Mouse (Mus musculus) ES-E14 (cell line): ENCODE results near the gene Slc19a3.

ENCODE experiments used
- CHD2 ChIP-seq: IDR thresholded peaks from 2 replicates; pipeline ENCODE4 v1.6.1; 2014; ENCODE audit warnings: mild to moderate bottlenecking, low read depth, low read length, inconsistent platforms
- MAFK ChIP-seq: IDR thresholded peaks from 2 replicates; pipeline ENCODE4 v1.6.1; 2014; ENCODE audit warnings: mild to moderate bottlenecking, low read depth, low read length, inconsistent platforms; ENCODE audit not compliant: insufficient read depth
- ZNF384 ChIP-seq: IDR thresholded peaks from 2 replicates; pipeline ENCODE4 v1.6.1; 2012; ENCODE audit warnings: low read depth, low read length, inconsistent platforms

DNA sequence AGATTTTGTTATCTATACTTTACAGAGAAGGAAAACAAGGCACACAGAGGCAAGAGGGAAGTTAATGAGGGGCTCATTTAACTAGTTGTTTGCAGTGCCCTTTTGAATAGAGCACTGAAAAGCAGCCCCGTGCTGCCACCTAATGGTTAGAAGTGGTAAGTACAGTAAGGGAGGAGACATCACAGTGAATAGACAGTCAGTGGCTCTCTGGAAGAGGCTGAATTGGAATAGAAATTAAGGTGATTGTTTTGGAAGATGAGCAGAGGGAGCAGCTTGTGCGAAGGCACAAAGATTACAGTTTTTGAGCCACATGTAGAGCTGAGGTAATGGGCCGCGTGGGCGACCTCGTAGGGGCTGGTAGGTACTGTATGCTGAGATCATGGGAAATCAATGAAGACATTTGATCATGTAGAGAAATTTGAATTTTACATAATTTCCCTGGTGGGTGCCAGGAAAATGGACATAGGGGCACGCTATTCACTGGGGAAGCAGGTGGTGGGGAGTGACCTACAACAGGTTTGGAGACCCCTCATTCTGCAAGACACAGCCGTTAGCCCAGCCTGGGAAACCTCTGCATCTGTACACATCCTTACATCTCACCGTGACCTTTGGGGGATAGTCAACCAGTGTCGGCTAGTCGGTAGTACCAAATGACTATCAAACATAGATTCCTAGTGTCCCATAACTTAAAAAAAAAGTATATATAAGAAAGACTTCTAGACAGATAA lies 38.1 kb upstream of the Slc19a3 start:
- TF ChIP-seq MAFK (no peak), CHD2 (no peak), ZNF384 (no peak)
